Mouse (Mus musculus): ENCODE results near the gene Vegfa.

The Vegfa gene

DNA sequence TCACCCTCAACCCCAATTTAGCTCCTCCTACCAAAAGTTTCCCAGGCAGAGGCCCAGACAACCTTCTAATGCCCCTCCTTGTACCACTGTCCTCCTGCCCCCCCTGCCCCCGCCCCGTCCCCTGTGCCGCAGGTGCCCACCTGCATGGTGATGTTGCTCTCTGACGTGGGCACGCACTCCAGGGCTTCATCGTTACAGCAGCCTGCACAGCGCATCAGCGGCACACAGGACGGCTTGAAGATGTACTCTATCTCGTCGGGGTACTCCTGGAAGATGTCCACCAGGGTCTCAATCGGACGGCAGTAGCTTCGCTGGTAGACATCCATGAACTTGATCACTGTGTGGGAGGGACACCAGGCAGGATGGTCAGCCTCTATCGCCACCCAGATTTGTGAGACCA is 7.0 kb downstream of the Vegfa start:
- DNase-seq: no peak

DNA sequence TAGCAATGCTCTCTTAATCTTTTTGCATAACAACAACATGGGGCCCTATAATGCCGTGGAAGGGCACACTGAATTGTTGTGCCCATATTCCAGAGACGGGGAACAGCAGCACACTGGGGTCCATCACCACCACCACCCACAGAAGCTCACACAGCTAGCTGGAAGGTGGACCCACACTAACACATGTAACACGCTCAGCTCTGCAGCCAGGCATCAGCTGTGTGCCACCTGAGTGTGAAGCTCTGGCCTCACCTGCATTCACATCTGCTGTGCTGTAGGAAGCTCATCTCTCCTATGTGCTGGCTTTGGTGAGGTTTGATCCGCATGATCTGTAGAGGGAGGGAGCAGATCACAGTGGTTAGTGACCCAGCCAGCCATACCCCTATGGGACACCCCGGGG is 8.0 kb downstream of the Vegfa start:
- DNase-seq: no peak

DNA sequence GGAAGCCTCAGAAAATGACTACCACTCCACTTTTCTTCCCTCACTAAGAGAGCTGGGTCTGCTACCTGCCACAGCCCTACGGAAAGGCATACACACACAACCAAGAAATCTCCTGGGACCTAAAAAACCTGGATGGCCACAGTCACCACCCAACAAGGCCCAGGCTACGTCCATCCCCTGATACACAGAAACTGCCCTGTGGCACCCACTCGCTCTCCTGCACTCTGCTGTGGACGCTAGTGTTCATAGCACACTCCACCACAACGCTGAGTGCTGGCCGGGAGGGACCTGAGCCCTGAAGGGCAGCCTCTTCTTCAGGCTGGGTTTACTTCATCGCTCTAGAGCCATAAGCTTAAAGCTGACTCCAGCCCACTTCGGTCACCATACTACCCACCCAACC is 8.6 kb downstream of the Vegfa start:
- no peak for DNase-seq

DNA sequence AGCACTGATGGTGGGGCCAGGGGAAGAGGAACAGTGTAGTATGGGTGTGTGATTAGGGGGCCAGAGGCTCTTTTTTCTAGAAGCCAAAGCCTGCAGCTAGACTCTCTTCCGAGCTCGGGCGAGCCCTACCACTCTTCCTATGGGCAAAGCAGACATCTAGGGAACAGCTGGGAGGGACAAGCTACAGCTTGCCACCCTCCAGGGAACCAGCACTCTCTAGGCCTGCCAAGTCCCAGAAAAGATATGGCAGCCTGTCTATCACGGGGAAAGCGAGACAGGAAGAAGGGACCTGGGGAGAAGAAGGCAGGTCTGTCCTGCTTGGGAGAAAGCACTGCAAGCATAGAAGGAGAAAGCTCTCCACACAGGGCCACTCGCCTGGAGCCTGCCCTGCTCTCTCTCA is 9.2 kb downstream of the Vegfa start:
- no peak for DNase-seq

DNA sequence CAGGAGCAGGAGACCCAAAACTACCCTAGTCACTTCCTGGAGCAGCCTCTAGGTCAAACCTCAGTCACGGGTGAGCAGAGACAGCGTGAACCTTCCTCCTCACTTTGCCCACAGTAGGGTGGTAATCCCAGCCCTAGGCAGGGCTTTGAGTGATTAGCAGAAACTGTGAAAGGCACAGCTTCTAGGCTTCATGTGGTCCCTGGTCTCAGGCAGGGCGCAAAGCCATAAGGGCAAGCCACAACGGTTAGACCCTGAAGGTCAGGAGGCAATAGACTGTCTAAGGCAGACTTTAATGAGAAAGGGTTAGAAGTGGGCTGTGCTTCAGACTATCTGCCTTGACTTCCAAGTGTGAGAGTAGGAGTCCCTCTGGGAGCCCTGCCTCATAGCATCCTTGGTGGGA is 9.7 kb downstream of the Vegfa start:
- DNase-seq: no peak

DNA sequence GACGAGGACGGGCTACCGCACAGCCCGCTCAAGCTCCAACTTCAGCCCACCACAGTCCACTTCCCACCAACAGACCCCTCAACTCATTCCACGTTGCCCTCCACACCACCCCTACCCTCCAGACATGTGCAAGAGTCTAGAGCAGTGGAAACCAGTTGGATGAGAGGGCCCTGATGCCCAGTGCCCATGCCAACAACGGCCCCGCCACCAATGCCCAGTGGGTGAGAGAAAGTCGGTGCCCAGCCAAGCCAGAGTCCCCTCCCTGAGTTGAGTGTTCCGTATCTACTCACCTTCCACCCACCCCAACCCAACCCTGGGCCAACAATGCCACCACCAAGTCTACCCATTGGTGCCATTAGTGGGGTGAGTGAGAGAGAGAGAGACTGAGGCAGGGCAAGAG is 10.4 kb downstream of the Vegfa start:
- no peak for DNase-seq

DNA sequence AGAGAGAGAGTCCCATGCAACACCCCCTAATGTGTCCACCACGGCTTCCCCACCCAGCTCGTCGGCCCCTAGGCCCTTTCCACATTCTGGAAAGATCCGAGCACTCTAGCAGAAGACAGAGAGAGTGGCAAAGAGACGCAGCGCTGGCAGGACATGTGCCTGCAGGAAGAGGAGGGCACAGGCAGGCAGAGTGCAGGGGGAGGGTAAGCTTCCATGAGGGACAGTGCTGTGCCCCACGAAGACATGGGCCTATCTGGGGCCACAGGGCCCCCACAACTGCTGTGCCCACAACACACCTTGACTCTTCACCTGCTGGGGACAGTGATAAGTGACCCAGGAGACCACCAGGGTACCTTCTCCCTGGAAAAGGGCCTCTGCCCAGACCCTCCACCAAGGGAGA is 11.0 kb downstream of the Vegfa start:
- DNase-seq: no peak

DNA sequence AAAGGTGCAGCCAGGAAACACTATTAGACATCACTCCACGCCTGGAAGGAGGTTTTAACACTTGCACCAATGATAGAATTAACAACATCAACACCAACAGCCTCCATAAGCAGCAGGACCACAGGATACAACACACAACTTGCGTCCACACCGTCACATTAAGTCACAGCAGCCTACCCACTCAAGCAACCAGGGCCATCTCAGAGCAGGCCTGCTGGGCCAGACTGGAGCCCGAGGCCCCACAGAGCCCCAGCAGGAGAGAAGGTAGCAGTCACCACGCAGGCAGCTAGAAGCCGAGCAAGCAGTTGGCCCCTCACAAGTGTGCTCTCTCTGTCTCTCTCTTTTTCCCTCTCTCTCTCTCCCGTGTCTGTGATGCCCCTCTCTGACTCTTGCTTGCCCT is 11.6 kb downstream of the Vegfa start:
- no peak for DNase-seq

DNA sequence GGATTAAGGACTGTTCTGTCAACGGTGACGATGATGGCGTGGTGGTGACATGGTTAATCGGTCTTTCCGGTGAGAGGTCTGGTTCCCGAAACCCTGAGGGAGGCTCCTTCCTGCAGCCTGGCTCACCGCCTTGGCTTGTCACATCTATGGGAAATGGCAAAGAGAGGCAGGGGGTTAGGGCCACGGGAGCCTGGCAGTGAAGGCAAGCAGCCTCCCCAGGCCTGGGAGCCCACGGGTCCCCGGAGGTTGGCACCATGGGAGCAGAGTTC is 13.5 kb downstream of the Vegfa start:
- no peak for DNase-seq

DNA sequence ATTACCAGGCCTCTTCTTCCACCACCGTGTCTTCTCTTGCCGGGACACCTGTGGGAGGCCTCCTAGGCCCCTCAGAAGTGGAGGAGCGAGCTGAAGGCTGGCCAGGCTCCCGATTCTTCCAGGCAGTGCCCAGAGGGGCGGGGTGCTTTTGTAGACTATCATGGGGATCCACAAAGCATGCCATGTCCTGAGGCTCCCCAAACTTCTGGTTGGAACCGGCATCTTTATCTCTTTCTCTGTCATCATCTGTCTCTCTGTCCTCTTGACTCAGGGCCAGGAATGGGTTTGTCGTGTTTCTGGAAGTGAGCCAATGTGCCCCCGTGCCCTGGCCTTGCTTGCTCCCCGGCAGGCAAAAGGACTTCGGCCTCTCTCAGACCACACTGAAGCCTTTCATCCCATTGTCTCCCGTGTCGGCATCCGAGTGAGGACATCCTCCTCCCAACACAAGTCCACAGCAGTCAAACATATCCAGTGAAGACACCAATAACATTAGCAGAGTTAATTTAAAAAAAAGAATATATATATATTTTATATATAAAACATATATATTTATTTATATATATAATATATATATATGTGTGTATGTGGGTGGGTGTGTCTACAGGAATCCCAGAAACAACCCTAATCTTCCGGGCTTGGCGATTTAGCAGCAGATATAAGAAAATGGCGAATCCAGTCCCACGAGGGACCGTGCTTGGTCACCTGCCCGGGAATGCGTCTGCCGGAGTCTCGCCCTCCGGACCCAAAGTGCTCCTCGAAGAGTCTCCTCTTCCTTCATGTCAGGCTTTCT is 14.0 kb downstream of the Vegfa start:
- DNase-seq: peak in 1 of 2 experiments; percentile 53

DNA sequence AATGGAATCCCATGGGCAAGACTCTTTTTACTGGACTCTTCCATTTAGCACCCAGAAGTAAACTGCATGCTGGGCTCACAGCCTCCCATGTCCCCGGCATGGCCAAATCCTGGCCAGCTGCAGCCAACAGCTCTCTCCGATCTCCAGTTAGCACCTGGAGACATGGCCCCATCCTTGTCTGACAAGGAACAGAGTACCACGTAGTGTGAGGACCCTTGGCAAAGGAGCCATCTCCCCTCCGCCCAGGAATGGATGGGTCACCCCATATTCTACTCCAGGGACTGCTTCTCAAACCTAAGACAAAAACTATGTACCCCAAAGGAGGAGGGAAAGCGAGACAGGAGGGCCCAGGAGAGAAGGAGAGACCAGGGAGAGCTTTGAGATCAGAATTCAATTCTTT is 15.6 kb downstream of the Vegfa start:
- no peak for DNase-seq

DNA sequence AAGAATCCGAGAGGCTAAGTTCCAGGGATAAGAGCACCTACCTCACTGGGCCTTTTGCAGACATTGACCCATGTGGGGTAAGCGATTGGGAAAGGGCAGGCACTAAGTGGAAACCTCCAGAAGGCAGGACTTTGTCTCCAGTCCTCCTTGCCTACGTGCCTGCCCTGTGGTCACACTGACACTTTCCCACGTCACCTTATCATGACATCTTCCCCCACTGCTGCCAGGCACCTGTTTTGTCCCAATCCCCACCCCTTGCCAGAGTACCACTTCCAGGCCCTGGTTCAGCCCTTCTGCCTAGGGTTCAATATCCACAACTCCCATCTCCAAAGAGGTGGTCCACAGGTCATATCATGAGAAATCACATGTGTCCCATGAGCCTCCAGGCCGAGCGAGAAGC is 16.2 kb downstream of the Vegfa start:
- no peak for DNase-seq

DNA sequence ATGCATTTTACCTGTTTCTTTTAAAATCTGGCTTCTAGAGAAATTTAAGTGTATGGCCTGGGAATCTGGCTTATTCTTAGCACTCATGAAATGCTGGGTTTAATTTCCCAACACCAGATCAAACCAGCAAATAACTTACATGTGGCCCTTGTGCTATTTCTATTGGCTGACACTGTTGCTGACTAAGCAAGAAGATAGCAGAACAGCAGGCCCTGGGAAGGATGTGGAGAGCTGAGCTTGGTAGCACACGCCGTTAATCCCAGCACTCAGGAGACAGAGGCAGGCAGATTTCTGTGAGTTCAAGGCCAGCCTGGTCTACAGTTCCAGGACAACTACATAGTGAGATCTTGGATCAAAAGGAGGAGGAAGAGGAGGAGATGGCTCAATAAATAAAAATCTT is 17.2 kb downstream of the Vegfa start:
- no peak for DNase-seq

DNA sequence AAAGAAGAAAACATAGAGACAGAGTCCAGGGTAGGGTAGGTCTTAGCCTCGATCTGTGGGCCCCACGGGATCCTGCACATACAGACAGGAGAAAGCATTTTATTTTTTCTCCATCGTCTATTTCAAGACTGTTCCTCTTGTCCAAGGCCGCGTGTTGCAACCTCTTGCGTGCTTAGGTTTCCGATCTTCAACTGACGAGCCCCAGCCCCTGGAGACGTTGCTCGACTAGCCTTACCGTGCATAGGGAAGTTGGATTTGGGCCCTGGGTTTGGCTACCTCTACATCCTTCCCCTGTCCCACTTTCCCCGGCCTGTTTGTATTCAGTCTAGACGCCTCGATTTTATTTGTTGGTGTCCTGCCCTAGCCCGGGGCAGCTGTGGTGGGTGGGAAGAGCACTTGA is 18.6 kb downstream of the Vegfa start:
- DNase-seq: no peak

DNA sequence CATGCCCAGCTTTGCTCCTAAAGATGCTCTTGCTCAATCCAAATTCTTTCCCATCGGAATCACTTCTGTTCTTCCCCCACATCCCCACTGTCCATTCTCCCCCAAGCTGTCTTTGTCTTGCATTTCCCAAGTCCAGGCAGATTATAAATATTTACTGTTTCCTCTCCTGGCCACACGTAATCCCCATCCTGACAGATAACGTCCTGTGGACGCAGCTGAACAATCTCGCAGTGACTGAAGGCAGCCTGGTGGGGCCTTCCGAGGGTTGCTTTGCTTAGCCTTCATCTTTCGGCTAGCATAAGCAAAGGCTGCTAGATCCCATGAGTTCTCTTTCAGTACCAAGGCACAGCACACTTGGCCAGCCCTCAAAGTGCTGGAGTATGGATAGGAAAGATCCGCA is 20.0 kb downstream of the Vegfa start:
- DNase-seq: no peak

DNA sequence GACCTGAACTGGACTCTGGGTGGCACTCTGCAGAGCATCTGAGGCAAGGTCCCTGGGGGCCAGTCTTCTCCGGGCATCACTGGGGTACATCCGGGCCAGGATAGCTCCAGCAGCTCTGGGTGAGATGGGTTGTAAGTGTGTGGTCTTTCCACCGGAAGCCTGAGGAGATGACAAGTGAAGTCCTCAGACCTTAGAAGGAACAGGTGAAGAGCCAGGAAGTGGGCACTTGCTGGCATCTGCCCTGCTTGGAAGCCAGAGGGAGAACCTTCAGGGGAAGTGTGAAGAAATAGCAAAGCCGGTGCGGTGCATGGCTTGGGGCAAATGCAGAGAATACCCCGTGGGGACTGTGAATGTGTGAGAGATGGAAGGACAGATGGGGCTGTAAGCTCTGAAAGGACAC is 21.7 kb downstream of the Vegfa start:
- DNase-seq: no peak

DNA sequence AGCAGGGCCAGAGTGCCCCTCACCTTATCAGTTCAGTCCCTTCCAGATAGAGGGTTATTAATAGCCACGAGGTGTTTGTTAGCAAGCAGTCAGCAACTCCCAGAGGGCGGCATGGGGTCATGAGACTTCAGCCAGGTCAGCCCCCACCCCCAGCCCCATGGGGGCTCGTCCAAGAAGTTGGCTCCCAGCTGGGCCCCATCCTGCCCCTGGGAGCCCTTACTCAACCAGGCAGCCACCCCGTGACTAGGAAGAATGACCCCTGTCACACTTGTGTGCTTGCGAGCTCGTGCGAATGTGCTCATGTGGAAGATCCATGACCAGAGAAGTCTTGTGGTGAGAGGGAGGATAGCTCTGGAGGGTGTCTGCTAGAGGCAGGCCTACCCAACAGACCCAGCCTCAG is 23.0 kb downstream of the Vegfa start:
- DNase-seq: no peak

DNA sequence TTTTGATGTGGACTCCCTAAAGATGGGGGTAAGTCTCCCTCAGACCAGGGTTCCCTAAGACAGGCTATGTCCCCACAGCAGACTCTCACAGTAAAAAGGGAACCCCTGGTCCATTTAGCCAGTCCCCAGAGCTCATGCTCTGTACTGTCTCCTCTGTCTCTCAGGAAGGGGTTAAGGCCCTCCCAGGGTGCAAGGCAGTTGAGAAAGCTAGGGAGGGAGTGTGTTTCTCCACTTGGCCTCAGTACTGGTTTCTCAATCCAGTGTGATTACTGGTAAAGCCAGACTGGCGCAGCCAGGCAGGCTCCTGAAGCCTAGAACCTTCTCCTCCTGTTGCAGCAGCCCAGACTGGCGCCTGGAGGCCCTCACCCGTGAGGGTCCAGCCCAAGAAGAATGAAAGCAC is 26.7 kb downstream of the Vegfa start:
- no peak for DNase-seq

DNA sequence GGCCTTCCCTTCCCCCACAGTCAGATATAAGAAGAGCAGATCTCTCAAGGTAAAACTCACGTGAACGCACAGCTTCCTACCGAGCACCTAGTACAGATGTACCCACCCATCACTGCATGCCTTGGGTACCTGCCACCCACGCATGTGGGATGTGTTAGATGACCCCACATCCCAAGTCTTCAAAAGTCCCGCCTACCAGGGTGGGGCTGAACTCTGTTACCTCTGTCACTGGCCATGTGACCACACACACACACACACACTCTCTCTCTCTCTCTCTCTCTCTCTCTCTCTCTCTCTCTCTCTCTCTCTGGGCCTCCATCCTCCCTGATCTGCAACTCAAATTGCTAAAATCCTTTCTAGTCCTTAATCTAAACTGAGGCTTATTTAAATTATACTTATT is 27.7 kb downstream of the Vegfa start:
- DNase-seq: no peak

DNA sequence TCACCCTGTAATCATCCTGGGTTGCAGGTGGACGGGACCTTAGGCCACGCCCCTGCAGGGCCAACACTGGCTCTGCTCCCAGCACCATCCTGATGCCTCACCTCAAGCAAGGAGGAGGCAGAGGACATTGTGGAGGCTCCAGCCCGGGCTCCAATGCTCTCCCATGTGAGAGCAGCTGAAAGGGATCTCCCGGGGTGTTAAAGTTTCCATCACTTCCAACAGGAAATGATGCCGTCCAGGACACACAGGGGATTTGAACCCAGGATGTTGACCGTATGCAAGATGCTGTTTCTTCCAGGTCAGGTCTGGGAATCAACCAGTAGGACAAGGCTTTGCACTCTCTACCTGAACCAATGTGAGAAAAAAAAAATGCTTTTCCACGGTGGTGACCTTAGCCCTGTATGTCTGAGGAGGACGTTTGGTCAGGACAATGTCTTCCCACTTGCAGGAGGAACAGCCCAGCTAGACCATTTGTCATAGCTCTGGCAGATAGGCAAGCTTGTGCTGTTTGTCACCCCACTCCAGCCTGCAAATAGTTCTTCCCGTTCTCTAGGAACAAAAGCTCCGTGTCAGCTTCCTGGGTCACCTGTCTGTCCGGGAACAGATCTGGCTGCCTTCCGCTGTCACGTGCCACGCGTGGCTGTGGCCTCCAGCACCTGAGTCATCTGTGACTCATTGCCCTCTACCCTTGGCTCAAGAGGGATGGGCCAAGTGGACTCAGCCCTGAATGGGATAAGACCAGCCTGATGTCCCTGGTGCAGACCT is 28.3 kb downstream of the Vegfa start:
- DNase-seq: no peak

DNA sequence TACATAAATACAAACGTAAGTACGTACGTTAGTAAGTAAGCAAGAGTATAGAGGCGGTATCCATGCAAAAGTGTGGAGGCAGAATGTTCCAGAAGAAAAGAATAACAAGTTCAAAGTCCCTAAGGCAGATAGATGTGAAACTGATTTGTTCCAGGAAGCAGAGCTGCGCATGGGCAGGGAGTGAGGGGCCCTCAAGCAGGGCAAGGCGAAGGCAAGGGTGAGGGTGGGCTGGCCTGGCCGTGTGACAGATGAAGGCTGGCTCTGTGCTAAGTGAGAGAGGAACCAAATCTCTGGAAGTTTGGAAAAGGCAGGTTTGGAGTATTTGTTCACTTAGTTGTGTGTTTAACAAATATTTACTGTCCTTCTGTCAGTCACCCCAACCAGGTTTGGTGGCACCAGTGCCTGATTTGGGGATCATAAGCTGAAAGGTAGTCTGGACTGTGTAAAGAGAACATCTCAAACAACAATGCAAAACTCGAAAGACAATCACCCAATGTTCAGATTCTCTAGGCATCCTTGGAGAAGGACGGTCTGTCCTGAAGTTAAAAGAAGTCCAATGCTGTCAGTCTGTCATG is 32.7 kb downstream of the Vegfa start:
- DNase-seq: no peak

DNA sequence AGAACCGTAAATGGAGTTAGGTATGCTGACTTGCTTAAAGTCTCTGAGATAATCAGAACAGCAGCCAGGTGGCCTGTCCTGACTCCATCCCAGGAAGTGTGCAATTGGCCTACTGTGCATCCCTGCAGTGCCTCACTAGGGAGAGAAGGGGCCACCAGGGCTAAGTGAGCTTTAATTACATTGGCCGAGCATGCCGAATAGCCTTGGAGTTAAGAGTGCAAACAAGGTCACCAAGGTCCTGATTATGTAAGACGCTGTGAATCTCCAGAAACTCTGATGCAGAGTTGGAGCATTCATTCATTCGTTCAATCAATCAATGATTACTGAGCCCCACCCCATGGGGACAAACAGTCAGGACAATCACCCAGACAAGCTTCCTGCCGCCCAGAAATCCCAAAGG is 33.8 kb downstream of the Vegfa start:
- no peak for DNase-seq

DNA sequence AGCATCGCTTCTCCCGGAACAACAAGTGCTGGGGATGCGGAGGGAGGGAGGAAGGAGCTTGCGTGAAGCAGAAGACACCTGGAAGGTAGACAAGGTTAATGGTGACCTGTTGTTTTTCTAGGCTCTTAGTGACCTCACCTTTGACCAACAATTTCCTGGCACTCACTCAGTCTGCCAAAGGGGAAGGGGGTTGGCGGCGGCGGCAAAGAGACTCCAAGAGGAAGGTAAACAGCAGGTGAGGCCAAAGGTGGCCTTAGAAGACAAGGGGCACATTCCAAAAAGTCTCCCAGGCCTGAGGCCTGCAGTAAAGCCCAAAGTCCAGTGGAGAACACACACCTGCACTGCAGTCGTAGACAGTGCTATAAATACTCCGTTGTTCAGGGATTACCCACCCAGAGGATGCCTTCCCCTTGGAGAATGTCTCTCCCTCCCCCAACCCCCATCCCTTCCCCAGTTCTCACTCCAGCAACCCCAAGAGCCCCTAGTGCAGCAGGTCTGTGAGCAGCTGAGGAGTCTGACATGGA is 35.2 kb downstream of the Vegfa start:
- no peak for DNase-seq

DNA sequence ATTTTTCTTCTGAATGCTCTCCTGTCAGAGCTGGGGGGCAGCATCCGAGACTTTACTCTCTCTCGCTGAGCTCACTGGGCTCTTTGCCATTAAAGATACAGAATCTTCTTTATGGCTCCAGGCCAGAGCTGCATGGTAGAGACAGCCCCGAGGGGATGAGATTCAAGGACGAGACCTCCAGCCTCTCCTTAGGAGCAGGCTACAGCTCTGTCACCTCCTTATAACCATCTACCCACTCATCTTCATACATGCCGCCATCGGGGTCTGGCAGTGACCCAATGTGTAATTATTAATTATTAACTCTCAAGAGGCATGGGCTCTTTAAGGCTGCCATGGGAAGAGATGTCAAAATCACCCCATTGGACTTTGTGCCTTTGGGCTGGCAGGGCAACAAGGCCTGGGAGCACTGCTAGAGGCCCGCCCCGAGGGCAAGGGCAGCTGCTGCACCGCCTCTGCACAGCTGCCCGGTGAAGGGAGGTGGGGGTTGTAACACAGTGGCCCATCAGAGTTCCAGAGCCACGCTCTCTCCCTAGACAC is 37.8 kb downstream of the Vegfa start:
- DNase-seq: peak; percentile 50 to 74
